Mouse (Mus musculus) naive thymus-derived CD4-positive, alpha-beta T cell, adult 2 months (primary cell): Measurements from ENCODE around the gene Rgs12.
A peak's percentile ranks its signal among the peaks of the same experiment; 100 is the strongest.

Source experiments
- DNase-seq: peaks from one replicate; pipeline ENCODE4 v3.0.0-alpha.2; 2011; ENCODE audit warnings: low read depth

Rgs12 gene

GRCm38 (mm10) chr5:34948861-34949760 is at the start of gene Rgs12:
TSS of gene Rgs12 (plus strand) at chr5:34949445.
- DNase-seq, result peak; percentile 78

GRCm38 (mm10) chr5:34899787-34900469 is 49.3 kb upstream of the Rgs12 start:
- DNase-seq, result no peak

- DNase-seq, result no peak
These were observed 46.9 kb upstream of the Rgs12 start for GRCm38 (mm10) chr5:34902371-34902770.

GRCm38 (mm10) chr5:34902811-34903385 is 46.3 kb upstream of the Rgs12 start:
- no peak for DNase-seq

GRCm38 (mm10) chr5:34904412-34904811 is 44.8 kb upstream of the Rgs12 start:
- DNase-seq, result no peak

GRCm38 (mm10) chr5:34907230-34907629 is 42.0 kb upstream of the Rgs12 start:
- DNase-seq, result no peak

- peak; percentile 13 for DNase-seq
These were observed 41.1 kb upstream of the Rgs12 start, which contains the start of gene Msantd1 for GRCm38 (mm10) chr5:34907910-34908725. TSS of gene Msantd1 (plus strand) at chr5:34908012.

- DNase-seq, result no peak
These were observed 40.3 kb upstream of the Rgs12 start for GRCm38 (mm10) chr5:34908726-34909633.

- no peak for DNase-seq
These were observed 39.4 kb upstream of the Rgs12 start for GRCm38 (mm10) chr5:34909634-34910503.

- DNase-seq, result no peak
These were observed 38.8 kb upstream of the Rgs12 start for GRCm38 (mm10) chr5:34910504-34910815.

GRCm38 (mm10) chr5:34915801-34916200 is 33.4 kb upstream of the Rgs12 start:
- peak; percentile 68 for DNase-seq

GRCm38 (mm10) chr5:34917234-34917655 is 32.0 kb upstream of the Rgs12 start:
- no peak for DNase-seq

- no peak for DNase-seq
These were observed 30.5 kb upstream of the Rgs12 start for GRCm38 (mm10) chr5:34918785-34919184.

- DNase-seq, result no peak
These were observed 26.7 kb upstream of the Rgs12 start for GRCm38 (mm10) chr5:34922531-34922930.

GRCm38 (mm10) chr5:34923920-34924319 is 25.3 kb upstream of the Rgs12 start:
- no peak for DNase-seq

GRCm38 (mm10) chr5:34924519-34924918 is 24.7 kb upstream of the Rgs12 start:
- DNase-seq, result no peak

GRCm38 (mm10) chr5:34927648-34928047 is 21.6 kb upstream of the Rgs12 start:
- DNase-seq, result no peak

- DNase-seq, result no peak
These were observed 18.9 kb upstream of the Rgs12 start for GRCm38 (mm10) chr5:34930151-34930975.

- DNase-seq, result no peak
These were observed 18.2 kb upstream of the Rgs12 start for GRCm38 (mm10) chr5:34931091-34931490.
